Mouse (Mus musculus) intestine, postnatal 0 days (tissue): ENCODE measurements around the gene Cnst. TPM values are rescaled to one million over a fixed set of nuclear protein-coding genes. Genes with fewer than 3 reads are reported as not detected.
A peak's percentile ranks its signal among the peaks of the same experiment; 100 is the strongest.

Experiments
- ATAC-seq: fragments of 200-750 bp; cut with Nextera tagmentation; 2 replicates; pipeline ENCODE4 v1.8.0; 2017; ENCODE audit warnings: mild to moderate bottlenecking, moderate TSS enrichment, moderate library complexity
- H3K27ac ChIP-seq: fragments of 300-500 bp; sonication (generic); 2 replicates; pipeline ENCODE4 v1.5.1; 2014; ENCODE audit warnings: mild to moderate bottlenecking, low read depth, low read length, moderate library complexity
- H3K27me3 ChIP-seq: fragments of 300-500 bp; sonication (generic); replicated peaks from 2 replicates; pipeline ENCODE4 v1.6.1; 2014; ENCODE audit warnings: low read length, mixed read lengths; ENCODE audit not compliant: control insufficient read depth, insufficient read depth
- H3K36me3 ChIP-seq: fragments of 300-500 bp; sonication (generic); 2 replicates; pipeline ENCODE4 v1.6.1; 2014; ENCODE audit warnings: mild to moderate bottlenecking, moderate library complexity; ENCODE audit not compliant: control insufficient read depth, insufficient read depth
- H3K4me1 ChIP-seq: fragments of 300-500 bp; sonication (generic); replicated peaks from 2 replicates; pipeline ENCODE4 v1.6.1; 2014; ENCODE audit warnings: antibody characterized with exemption, low read length, mixed read lengths; ENCODE audit not compliant: control insufficient read depth, insufficient read depth
- H3K4me2 ChIP-seq: fragments of 300-500 bp; sonication (generic); replicated peaks from 2 replicates; pipeline ENCODE4 v1.6.1; 2014; ENCODE audit warnings: low read depth, mild to moderate bottlenecking, moderate library complexity
- H3K4me3 ChIP-seq: fragments of 300-500 bp; sonication (generic); 2 replicates; pipeline ENCODE4 v1.5.1; 2014; ENCODE audit warnings: low read depth, low read length
- H3K9ac ChIP-seq: fragments of 300-500 bp; sonication (generic); 2 replicates; pipeline ENCODE4 v1.6.1; 2014; ENCODE audit warnings: mild to moderate bottlenecking, low read depth, low read length
- H3K9me3 ChIP-seq: fragments of 300-500 bp; sonication (generic); 2 replicates; pipeline ENCODE4 v1.6.1; 2016; ENCODE audit warnings: mixed run types; ENCODE audit not compliant: control insufficient read depth
- CTCF ChIP-seq: sonication (generic); IDR thresholded peaks from 2 replicates; pipeline ENCODE4 v1.5.1; 2016; ENCODE audit warnings: low read depth, mild to moderate bottlenecking, control low read depth, antibody characterized with exemption, moderate library complexity
- WGBS: fragments of 180-500 bp; shearing (Covaris S2); extraction: QIAGEN DNeasy Blood & Tissue Kit; methylation state at CpG from one replicate; pipeline ENCODE4 v1.1.7; 2014; 5-methylcytosine and 5-hydroxymethylcytosine counted together
- polyA plus RNA-seq: library from polyadenylated mRNA; unstranded; fragments of >200 nt; fragmentation: Nextera tagmentation; extraction: Ambion mirVana; gene quantifications from 2 replicates; pipeline ENCODE4 v1.2.1, GENCODE M21; 2015

Gene Cnst
- polyA plus RNA-seq, 1 experiment from 2014 or later: 8.4 TPM

GRCm38 (mm10) chr1:179573650-179574206 is 27.6 kb downstream of the Cnst start:
- no peak overlapping the region for H3K9ac ChIP-seq
- peaks cover 3% of the 10 kb centered on the region; the same call in 1 of the 2 replicates for H3K4me1 ChIP-seq
- 64% methylated on average over 6 of the region's 6 CpGs for WGBS
- no peak for TF ChIP-seq CTCF
- no peaks in the 10 kb centered on the region for H3K27me3 ChIP-seq
- no peak overlapping the region for H3K4me3 ChIP-seq
- H3K27ac ChIP-seq: peak overlapping the region; percentile 46; the same call in 1 of the 2 replicates
- no peak for ATAC-seq
- H3K36me3 ChIP-seq: no peaks in the 10 kb centered on the region
- no peaks in the 10 kb centered on the region for H3K9me3 ChIP-seq
- H3K4me2 ChIP-seq: no peak overlapping the region

- Histone ChIP-seq H3K4me3 (no peak overlapping the region), H3K36me3 (peaks cover 9% of the 10 kb centered on the region; the same call in 1 of the 2 replicates), H3K27ac (no peak overlapping the region), H3K4me1 (peaks cover 3% of the 10 kb centered on the region; the same call in 1 of the 2 replicates), H3K9me3 (no peaks in the 10 kb centered on the region), H3K27me3 (no peaks in the 10 kb centered on the region), H3K9ac (no peak overlapping the region), H3K4me2 (no peak overlapping the region)
- ATAC-seq: no peak
- TF ChIP-seq CTCF: no peak
- WGBS: 61% methylated on average over 6 of the region's 6 CpGs
Observed at GRCm38 (mm10) chr1:179578625-179579024, 32.5 kb downstream of the Cnst start.

GRCm38 (mm10) chr1:179580200-179580599 is 34.0 kb downstream of the Cnst start:
- Histone ChIP-seq H3K36me3 (peaks cover 12% of the 10 kb centered on the region; the same call in 1 of the 2 replicates), H3K9ac (no peak overlapping the region), H3K9me3 (no peaks in the 10 kb centered on the region), H3K27me3 (no peaks in the 10 kb centered on the region), H3K4me3 (no peak overlapping the region), H3K4me2 (no peak overlapping the region), H3K27ac (no peak overlapping the region), H3K4me1 (peaks cover 3% of the 10 kb centered on the region; the same call in 1 of the 2 replicates)
- no peak for ATAC-seq
- 44% methylated on average over 8 of the region's 8 CpGs for whole genome bisulfite sequencing
- TF ChIP-seq CTCF: no peak

GRCm38 (mm10) chr1:179581422-179581821 is 35.3 kb downstream of the Cnst start:
- H3K4me1 ChIP-seq: peaks cover 3% of the 10 kb centered on the region; the same call in 1 of the 2 replicates
- H3K4me2 ChIP-seq: peak overlapping the region; percentile 17; the same call in 1 of the 2 replicates
- H3K27ac ChIP-seq: no peak overlapping the region
- H3K27me3 ChIP-seq: no peaks in the 10 kb centered on the region
- WGBS: 80% methylated on average over 10 of the region's 10 CpGs
- H3K9ac ChIP-seq: no peak overlapping the region
- H3K36me3 ChIP-seq: peaks cover 12% of the 10 kb centered on the region; the same call in 1 of the 2 replicates
- H3K9me3 ChIP-seq: no peaks in the 10 kb centered on the region
- no peak overlapping the region for H3K4me3 ChIP-seq
- no peak for TF ChIP-seq CTCF
- no peak for ATAC-seq

- Histone ChIP-seq H3K36me3 (peaks cover 12% of the 10 kb centered on the region; the same call in 1 of the 2 replicates), H3K27me3 (no peaks in the 10 kb centered on the region), H3K9ac (no peak overlapping the region; the same call in 1 of the 2 replicates), H3K27ac (no peak overlapping the region), H3K4me2 (peak overlapping the region; percentile 17), H3K9me3 (no peaks in the 10 kb centered on the region), H3K4me3 (no peak overlapping the region), H3K4me1 (peaks cover 3% of the 10 kb centered on the region; the same call in 1 of the 2 replicates)
- TF ChIP-seq CTCF: no peak
- ATAC-seq: peak; percentile 67
- 20% methylated on average over 6 of the region's 6 CpGs for WGBS
Observed at GRCm38 (mm10) chr1:179582021-179582433, 35.9 kb downstream of the Cnst start.

GRCm38 (mm10) chr1:179583090-179583489 is 36.9 kb downstream of the Cnst start:
- Histone ChIP-seq H3K4me3 (no peak overlapping the region), H3K9me3 (no peaks in the 10 kb centered on the region), H3K4me2 (no peak overlapping the region), H3K4me1 (peaks cover 6% of the 10 kb centered on the region; the same call in 1 of the 2 replicates), H3K9ac (no peak overlapping the region), H3K27me3 (no peaks in the 10 kb centered on the region), H3K36me3 (peaks cover 12% of the 10 kb centered on the region; the same call in 1 of the 2 replicates), H3K27ac (no peak overlapping the region)
- TF ChIP-seq CTCF: no peak
- WGBS: 94% methylated on average over 3 of the region's 3 CpGs
- no peak for ATAC-seq
